Mouse (Mus musculus): ENCODE data around the gene Mnd1.
A peak's percentile ranks its signal among the peaks of the same experiment; 100 is the strongest.

The Mnd1 gene

DNA sequence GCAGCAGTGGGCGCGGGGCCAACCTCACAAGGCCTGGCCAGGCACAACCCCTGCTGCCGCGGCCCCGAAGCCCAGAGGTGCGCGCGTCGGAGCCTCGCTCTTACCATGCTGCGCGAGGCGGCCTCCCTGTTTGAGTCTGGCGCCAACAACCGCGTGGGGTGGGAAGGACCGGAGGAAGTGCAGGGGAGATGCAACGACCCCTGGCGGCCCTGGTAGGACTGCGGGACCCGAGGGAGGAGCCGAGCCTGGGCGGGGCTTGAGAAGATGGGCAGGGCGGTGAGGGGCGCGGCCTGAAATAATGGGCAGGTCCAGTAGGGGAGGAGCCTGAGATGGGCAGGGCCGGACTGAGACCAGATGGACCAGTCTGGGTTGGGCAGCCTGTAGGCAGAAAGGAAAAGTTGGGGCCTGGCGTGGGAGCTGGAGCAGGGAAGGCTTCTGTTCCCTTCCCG, at the start of gene Mnd1:
Mnd1 (minus strand) TSS at position 229 of the 449 bp plus-strand sequence.
- DNase-seq = peak; percentile 95 to 98

DNA sequence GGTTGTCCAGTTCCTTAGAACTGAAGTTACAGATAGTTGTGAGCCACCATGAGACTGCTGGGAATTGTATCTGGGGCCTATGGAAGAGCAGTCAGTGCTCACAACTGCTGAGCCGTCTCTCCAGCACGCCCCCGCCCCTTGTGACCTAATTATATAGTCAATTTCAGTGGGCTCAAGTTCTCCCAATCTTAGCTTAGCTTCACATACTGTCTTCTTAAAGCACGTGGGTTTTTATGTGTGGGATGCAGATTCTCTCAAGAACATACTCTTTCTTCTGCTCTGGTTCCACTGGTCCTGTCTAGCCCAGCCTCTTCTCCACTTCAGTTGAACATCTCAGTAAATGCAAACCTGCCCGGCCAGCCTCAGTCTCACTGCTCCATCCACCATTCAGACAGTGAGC, 49.1 kb upstream of the Mnd1 start:
- DNase-seq = no peak

DNA sequence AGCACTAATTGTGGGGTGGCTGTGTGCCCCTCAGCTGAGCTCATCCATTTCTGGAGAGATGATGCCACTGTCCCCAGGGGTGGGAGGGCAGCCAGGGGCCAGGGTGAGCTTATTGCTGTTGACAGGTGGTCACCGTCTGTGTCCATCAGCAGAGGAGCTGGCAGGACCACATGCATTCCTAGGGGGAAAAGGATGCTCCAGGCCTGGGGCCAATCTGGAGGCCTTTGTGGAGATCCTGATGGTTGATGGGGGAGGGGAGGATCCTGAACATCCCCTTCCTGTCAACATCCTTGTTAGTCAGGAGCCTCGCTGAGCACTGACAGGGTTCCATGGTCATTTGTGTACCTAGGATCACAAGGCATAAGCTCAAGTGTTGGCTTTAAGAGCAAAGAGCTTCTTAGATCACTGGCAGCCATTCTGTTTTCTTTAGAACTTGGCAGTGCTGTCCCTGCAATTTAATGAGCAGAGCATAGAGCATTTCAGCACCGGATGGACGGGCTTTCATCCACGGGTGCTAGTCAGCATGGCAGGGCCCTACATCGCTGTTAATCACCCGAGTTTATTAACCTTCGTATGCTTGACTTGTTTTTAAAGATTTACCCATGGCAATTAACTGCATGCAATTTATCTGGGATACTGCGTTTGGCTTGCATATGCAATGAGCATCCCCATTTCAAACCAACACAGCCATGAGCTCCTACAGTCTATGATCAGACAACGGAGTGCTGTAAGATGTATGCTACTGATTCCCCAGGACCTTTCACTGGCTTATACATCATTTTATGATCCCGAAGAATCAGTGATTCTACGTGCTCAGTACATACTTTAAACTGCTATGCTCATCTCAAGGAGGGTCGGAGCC, 45.2 kb upstream of the Mnd1 start:
- no peak for DNase-seq

DNA sequence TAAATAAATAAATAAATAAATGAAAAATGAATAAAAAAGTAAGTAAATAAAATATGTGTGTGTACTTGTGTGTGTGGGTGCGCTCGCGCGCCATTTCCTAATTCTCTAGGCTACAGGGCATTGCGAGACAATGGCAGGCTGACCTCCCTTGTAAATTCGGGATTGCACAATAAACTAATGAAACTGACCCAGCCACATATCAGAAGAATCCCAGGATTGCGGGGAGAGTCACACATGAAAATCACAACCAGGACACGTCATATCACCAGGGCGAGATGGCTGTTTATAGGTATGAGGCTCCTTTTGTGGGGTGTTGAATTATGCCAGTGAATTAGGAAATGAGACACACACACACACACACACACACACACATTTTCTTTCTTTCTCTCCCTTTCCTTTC, 43.9 kb upstream of the Mnd1 start:
- no peak for DNase-seq

DNA sequence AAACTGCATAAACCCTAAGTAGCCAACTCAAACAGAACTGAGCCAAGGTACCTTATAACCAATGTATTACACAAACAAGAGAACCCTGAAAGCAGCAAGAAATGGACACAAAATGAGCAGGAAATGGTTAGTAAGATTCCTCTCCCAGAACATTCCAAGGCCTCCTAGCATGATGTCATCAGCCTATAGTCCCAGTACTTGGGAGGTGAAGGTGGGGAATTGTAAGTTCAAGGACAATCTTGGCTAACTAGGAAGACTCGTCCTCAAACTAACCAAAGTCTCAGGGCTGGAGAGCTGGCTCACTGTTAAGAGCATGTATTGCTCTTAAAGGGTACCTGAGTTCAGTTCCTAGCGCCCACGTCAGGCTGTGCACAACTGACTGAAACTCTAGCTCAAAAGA, 42.6 kb upstream of the Mnd1 start:
- DNase-seq = no peak

DNA sequence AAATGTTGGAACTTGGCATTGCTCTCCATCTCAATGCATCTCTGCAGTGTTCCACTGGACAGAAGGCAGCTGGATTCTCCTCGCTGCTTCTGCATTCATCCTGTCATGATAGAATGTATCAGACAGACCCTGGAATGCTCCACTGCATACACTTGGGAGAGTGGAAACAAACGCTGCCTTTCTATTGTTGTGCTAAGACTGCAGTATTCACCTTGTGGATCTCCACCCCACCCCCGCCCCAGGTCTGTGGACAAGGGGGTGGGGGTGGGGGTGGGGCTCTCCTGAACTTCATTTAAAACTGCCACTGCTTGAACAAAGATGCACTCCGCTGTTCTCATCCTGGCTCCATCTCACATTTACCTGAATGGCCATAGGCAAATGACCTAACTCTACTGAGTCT, 38.3 kb upstream of the Mnd1 start:
- DNase-seq = no peak

DNA sequence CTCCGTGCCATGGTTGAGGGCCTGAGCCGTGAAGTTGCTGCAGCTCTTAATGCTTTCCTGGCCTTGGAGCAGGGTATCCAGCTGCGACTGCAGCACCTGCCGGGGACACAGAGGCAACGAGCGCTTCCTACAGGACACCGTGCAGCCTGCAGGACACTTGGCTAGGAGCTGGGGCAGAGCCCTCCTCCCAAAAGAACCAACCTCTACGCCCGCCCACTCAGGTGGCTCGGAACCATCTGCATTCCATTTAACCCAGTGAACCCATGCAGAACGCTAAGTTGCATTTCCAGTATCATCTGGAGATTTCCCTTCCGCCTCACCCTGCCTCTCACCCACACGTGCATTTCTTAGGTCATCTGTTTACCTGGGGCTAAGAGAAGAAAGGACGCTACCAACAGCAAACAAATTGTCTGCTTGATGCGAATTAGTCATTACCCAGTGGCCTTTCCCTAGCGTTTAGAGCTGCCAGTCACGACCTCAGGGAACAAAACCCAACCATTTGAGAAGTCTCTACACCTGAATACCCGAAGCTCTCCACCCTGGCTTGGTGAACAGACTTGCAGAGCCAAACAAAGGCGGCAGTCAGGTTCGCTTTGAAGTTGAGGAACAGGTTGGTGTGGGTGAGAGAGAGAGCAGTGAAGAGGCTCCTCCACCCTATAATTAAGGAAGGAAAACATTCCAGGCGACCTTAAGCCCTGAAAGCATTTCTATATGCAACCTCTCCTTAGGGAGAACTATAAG, 35.7 kb upstream of the Mnd1 start:
- DNase-seq = no peak

DNA sequence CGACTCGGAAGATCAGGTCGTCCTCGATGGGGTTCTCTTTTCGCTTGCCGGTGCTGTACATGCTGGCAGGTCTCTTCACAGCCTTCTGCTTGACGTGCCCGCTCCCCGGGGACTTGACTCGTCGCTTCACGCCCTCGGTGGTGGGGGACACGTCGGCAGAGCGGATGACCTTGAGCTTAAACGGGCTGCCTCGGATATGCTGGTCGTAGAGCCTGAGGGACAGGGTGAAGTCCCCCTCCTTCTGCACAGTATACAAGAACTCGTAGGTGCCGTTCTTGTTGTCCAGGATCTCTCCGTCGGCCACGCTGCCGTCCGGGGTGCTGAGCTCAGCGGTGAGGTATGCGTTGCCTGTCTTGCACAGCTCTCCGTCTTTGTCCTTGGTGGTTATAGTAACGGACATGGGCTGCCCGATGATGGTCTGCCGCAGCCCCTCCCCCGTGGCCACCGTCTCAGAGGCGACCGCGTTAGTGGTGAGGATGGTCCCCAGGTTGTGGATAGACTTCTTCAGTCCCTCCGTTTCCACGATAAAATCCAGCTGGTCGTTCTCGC, 35.0 kb upstream of the Mnd1 start:
- peak; percentile 8 to 17 for DNase-seq

DNA sequence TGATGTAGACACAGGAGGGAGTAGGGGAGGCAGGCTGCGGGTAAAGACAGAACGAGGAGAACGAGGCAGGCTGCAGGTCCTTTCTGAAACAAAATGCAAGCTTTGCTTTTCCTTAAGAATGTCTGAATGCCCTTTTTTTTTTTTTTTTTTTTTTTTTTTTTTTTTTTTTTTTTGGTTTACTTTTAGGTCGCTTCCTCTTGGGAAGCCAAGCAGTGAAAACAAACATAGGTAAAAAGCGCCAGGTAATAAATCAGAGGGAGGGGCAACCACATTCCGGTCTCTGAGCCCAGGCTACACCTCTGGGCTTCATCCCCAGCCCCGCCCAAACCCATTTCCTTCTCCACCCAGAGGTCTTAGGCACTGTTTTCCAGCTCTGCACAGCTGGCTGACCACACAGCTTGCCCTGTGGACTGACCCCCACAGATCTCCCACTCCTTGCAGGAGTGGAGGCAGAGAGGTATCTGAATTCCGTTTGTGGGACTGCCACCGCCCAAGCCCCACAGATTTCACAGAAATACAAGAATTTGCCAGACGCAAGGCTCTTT, 34.1 kb upstream of the Mnd1 start:
- no peak for DNase-seq

DNA sequence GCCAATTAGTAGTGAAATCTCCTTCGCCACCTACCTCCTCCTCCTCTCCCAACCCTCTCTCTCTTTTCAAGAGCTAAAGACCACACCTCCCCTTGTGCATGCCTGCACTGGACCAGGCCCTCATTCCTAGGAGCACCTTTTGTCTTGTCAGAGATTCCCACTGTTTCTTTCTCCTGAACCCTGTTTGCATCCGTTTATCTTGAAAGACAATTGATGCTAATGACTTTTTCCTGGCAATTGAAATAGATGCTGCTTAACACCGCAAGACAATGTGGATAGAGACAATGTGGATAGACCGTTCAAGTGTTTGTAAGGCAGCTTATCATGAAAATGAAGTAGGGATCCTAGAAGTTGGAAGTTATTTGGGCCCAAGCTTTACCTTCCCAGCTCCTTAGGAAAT, 26.1 kb upstream of the Mnd1 start:
- DNase-seq = no peak

DNA sequence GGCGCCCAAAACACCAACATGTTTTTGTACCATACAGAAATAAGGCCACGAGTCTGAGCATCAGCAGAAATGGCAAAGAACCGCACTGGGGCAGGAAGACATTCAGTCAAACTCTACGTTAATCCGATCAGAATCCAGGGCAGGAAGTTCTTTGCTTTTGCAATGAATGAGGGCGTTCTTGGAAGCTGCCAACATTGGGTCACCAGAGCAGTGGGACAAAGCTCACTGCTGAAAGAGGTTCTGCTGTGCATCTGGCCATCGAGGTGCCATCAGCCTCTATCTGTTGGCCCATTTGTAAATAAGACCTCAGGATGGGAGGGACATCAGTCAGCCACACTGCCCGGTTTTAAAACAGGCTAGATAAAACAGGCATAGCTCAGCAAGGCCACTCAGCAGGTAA, 25.5 kb upstream of the Mnd1 start:
- no peak for DNase-seq

DNA sequence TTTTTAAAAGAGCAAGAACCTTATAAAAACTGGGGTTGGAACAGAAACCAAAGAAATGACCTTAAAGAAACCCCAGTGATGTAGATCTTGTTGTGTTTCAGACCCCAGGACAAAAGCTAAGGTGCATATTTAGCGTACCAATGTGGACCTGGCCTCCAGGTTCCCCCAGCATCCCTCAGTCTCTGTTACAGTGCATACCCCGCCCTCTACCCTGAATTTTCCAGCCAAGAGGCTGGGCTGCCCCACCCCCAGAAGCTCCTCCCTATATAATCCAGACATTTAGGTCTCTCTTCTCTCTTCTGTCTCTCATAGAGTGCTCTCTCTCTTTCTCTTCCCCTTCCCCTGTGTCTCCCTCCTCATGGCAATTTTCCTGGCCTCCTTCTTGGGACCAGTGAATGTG, 24.7 kb upstream of the Mnd1 start:
- no peak for DNase-seq

DNA sequence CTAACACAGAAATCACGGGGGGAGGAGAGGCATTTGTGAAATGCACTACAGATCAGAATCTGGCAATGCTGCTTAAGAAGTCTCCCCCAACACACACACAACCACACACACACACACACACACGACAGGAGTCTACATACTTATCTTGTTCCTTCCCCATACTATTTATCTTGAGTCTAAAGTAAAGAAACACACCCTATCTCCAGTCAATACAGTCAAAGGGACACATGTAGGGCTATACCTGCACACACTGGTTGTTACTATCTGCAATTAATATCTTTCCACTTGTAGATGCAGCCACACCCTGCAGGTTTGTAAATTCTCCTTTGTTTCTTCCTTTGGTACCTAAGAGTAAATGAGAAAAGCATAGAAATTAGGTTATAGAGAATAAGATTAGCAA, 22.2 kb upstream of the Mnd1 start:
- no peak for DNase-seq

DNA sequence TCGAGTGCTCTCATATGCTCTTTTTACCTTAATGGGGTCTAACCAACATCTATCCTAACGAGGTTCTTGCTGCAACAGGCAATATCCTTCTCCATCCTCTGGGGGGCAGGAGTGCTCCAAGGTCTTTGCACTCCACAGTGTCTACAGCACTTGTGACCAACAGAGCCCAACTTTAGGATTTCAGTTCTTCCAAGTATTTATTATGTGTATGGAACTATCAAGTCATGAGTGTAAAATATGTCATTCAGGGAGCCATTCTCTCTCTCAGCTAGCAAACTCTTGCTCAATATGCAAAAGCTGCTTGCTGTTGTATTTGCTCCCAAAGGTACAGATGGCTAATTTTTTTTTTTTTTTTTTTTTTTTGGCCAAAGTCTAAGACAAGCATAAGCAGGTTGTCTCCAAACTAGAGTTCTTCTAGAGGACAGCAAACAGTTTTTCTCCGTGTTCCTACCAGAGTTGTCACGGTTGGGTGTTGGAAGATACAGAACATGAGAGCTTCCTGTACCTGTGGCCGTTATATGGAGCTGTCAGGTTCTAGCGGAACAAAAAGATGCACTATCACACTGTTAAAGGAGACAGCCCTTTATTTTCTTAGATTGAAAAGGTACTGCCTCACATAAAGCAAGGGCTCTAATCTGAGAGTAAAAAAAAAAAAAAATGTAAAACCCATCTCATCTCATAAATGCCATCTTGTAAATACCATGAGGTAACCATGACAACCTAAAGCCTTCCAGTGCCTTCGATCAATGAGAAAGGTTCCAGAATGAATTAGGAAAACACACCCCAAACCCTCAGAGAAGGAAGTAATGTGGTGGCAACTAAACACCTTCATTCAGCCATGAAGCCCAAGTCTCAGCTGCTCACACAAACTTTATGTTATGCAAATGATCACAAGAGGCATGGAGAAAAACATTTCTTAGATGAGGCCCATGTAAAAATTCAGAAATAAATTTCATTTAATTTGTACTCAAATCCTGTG, 20.0 kb upstream of the Mnd1 start:
- DNase-seq = peak; percentile 63 to 66

DNA sequence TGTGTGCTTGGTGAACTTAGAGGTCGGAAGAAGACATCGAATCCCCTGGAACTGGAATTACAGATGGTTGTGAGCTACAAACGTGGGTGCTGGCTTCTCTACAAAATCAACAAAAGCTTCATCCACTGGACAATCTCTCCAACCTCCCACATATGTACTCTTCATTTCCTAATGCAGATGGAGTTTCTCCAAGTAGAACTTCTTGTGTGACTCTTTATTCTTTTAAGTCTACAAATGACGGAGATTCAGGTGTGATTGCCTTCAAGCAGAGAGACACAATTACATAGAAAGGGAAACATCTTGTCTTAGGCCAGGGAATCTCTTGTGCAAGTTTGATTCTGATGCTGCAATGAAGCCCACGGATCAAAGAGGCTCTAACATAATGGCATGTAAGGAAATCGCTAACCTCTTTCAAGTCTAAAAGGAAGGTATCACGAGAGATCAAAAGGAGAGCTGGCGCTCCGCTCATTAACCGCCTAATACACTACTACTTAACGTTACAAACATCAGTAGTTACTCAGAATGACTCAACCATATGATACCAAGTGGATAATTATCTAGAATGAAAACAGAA, 18.1 kb upstream of the Mnd1 start, which contains the start of gene Gm6525:
Gm6525 (plus strand) TSS at position 524 of the 574 bp plus-strand sequence.
- DNase-seq = no peak

DNA sequence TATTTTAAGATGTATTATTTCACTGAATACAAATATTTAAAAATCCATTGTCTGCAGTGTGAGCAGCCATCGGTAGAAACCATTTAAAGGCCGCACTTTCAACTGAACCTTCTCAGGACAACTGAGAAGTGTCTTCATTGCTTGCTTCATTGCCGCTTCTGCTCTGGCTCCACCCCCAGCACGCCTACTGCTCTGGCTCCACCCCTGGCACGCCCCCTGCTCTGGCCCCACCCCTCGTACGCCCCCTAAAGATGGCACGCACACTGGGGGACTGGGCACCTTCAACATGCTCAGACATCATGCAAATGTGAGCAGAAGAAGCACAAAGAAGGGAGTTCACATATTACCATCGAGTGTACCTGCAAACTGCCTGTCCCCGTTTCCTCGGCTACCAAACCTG, 16.8 kb upstream of the Mnd1 start:
- DNase-seq = peak in 1 of 2 experiments; percentile 13

DNA sequence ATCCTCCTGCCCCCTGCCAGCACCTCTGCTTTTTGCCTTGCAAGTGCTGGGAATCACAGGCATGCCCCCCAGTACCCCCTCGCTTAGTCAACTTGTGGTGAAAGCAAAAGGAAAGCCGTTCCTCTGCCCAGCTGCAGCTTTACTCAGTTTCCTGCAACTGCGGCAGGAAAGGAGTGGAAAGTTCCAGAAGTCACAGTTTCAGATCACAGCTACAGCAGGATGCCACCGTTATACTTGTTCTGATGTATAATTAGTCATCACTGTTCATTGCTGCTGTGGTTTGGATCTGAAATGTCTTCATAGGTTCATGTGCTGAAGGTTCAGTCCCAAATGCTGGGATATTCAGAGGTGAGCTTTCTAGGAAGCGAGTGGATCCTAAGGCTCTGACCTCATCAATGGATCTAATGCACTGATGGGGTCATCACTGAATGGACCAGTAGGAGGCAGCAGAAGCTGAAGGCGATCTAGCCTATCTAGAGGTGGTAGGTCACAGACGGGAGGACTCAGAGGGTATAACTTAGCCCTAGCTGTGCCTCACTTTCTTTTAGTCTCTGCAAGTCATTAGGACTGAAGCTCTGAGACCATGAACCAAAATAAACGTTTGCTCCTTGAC, 13.9 kb upstream of the Mnd1 start:
- peak in 1 of 2 experiments; percentile 18 for DNase-seq

DNA sequence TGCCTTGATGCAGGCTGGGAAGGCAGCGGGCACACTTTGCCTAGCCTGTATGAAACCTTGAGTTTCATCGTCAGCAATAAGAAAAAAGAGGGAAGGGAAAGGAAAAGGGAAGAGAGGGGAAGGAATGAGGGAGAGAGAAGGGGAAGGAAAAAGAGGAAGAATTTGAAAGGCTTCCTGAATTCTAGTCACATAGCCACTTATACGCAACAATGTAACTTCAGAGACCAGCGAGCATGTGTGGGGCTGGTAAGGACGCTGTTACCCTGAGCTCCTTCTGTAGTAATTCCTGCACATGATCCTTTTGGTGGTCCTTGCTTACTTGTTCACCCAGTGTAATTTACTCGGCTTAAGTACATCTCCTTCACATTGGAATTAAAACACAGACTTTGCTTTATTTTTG, 13.4 kb upstream of the Mnd1 start:
- DNase-seq = no peak

DNA sequence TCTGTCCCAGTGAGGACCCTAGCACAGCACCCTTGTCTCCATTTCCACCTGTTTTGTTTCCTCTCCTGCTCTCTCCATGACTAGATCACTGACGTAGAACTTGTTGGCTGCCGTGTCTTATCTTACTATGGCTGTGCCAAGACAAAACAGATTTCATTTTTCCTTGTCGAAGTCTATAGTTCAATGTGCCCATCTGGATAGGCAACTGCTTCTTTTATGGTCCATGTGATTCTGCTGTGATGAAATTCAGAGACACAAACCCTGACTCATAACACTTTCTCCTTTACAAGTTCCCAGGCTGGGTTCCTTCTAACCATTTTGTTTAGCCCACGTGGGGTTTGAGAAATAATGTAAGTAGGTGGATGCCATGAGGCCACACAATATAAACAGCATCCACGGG, 10.5 kb upstream of the Mnd1 start:
- no peak for DNase-seq

DNA sequence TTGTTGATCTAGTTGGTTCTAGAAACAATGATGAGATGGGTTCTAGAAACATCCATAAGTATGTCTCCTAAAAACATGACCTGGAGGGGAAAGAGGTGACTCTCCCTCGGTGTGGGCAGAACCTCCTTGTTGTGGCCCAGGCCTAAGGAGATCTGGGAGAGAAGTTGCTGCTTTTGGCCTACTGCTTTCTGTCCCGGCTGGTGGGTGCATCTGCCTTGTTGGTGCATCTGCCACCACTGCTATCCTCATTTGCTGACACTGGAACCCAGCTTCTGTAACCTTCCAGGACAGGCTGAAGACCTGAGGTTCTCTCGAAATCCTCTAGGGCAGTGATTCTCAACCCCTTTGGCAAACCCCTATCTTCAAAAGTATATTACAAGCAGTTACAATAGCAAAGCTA, 9.8 kb upstream of the Mnd1 start:
- DNase-seq = no peak
